Mouse (Mus musculus) heart, postnatal 10 days (tissue): ENCODE results near the gene Slc2a5. TPM values are rescaled to one million over a fixed set of nuclear protein-coding genes. Genes with fewer than 3 reads are reported as not detected.

Experiments
- DNase-seq, 2 experiments: peaks; one replicate each; pipeline ENCODE4 v3.0.0; 2021
- intact Hi-C: fragments of 180-260 bp; cut with DNase I; formaldehyde crosslinking; loops from one replicate; pipeline ENCODE4 v1.15.1; 2025
- total RNA-seq, 2 experiments: library from RNA; stranded (reverse); gene quantifications; 2 replicates each; pipeline ENCODE4 v1.2.3; 2021

Gene Slc2a5
- total RNA-seq, 2 experiments from 2014 or later, result 0.25 TPM; not detected in 1

GRCm38 (mm10) chr4:150181304-150181703 lies 62.2 kb downstream of the Slc2a5 start:
- intact Hi-C loops, result no loop called here
- DNase-seq, result no peak

- intact Hi-C loops, result no loop called here
- no peak for DNase-seq
Measured at GRCm38 (mm10) chr4:150188236-150188635, 69.2 kb downstream of the Slc2a5 start.

- intact Hi-C loops, result no loop called here
- DNase-seq, result no peak
Measured at GRCm38 (mm10) chr4:150192199-150192598, 73.1 kb downstream of the Slc2a5 start.

Other genes with a start within 250 kb of the Slc2a5 start
- 10 to 100 TPM; 34.3 to 56.2 TPM for gene Spsb1, start 164.2 kb upstream of the Slc2a5 start, total RNA-seq
- gene H6pd, start 110.3 kb upstream of the Slc2a5 start, total RNA-seq, result 10 to 100 TPM; 41.9 to 45.6 TPM
- 10 to 100 TPM; 23.5 to 24.2 TPM for gene Gpr157, start 31.9 kb upstream of the Slc2a5 start, total RNA-seq
- not detected for gene Slc2a7, start 29.7 kb downstream of the Slc2a5 start, total RNA-seq
- not detected for gene Car6, start 82.0 kb downstream of the Slc2a5 start, total RNA-seq
- 100 to 1,000 TPM; 231 to 243 TPM for gene Eno1, start 117.4 kb downstream of the Slc2a5 start, total RNA-seq
- 10 to 100 TPM; 62.1 to 68.0 TPM for gene Rere, start 162.4 kb downstream of the Slc2a5 start, total RNA-seq